Mouse (Mus musculus): ENCODE measurements around the gene Mlf2. TPM values are rescaled to one million over a fixed set of nuclear protein-coding genes. Genes with fewer than 3 reads are reported as not detected.

Mlf2 gene
- total and polyA plus RNA-seq, 3 experiments, result 154 to 340 TPM; not detected in 1

- no peaks in the 10 kb centered on the region for H3K4me1 ChIP-seq (ENCODE audit: control insufficient read depth in 1 of 2, insufficient read depth in 2 of 2, low read length in 2 of 2)
- H3K9ac ChIP-seq (ENCODE audit: control insufficient read depth, low read depth, low read length, poor library complexity, severe bottlenecking), result no peak overlapping the region
- H3K79me2 ChIP-seq (ENCODE audit: control insufficient read depth, insufficient read depth, low read length, poor library complexity), result no peaks in the 10 kb centered on the region
- no peaks in the 10 kb centered on the region for H3K27me3 ChIP-seq (ENCODE audit: control insufficient read depth in 1 of 2, insufficient read depth in 2 of 2, low read length in 2 of 2)
- no peaks in the 10 kb centered on the region for H3K9me3 ChIP-seq (replicated peaks; ENCODE audit: insufficient read depth, low read length)
- TF ChIP-seq E2F4 (IDR thresholded peaks at IDR 0.05; ENCODE audit: borderline replicate concordance, low read depth, low read length) (no peak), SIN3A (IDR thresholded peaks at IDR 0.05; ENCODE audit: low read length) (no peak), POLR2AphosphoS2 (IDR thresholded peaks at IDR 0.05; ENCODE audit: low read length) (no peak), RCOR1 (IDR thresholded peaks at IDR 0.05; ENCODE audit: low read depth, low read length) (no peak), MXI1 (IDR thresholded peaks at IDR 0.05; ENCODE audit: low read depth, low read length) (no peak), KAT2A (conservative IDR thresholded peaks at IDR 0.05; ENCODE audit: low read depth, low read length) (no peak), NELFE (IDR thresholded peaks at IDR 0.05; ENCODE audit: low read depth, low read length) (no peak), ZKSCAN1 (IDR thresholded peaks at IDR 0.05; ENCODE audit: low read depth, low read length) (no peak), GABPA (IDR thresholded peaks at IDR 0.05; ENCODE audit: low read depth, low read length) (no peak)
- H3K36me3 ChIP-seq (ENCODE audit: control insufficient read depth in 1 of 2, insufficient read depth in 2 of 2, low read length in 2 of 2), result peaks cover 0 to 2% of the 10 kb centered on the region in 2 experiments; a peak in 2 of 4 replicates
- no peak overlapping the region for H3K4me3 ChIP-seq (ENCODE audit: control insufficient read depth in 1 of 2, insufficient read depth in 1 of 2, low read depth in 2 of 2, low read length in 2 of 2)
- no peak overlapping the region for H3K27ac ChIP-seq (ENCODE audit: control insufficient read depth, low read depth, low read length)
- DNase-seq (ENCODE audit: low read depth, low spot score), result no peak
Measured at GRCm38 (mm10) chr6:124955212-124955611, 24.0 kb downstream of the Mlf2 start.

- Histone ChIP-seq H3K27me3 (ENCODE audit: control insufficient read depth in 1 of 2, insufficient read depth in 2 of 2, low read length in 2 of 2) (no peaks in the 10 kb centered on the region), H3K4me3 (ENCODE audit: control insufficient read depth in 1 of 2, insufficient read depth in 1 of 2, low read depth in 2 of 2, low read length in 2 of 2) (no peak overlapping the region), H3K36me3 (ENCODE audit: control insufficient read depth in 1 of 2, insufficient read depth in 2 of 2, low read length in 2 of 2) (peaks cover 0 to 3% of the 10 kb centered on the region in 2 experiments; a peak in 2 of 4 replicates), H3K9ac (ENCODE audit: control insufficient read depth, low read depth, low read length, poor library complexity, severe bottlenecking) (no peak overlapping the region), H3K9me3 (replicated peaks; ENCODE audit: insufficient read depth, low read length) (no peaks in the 10 kb centered on the region), H3K79me2 (ENCODE audit: control insufficient read depth, insufficient read depth, low read length, poor library complexity) (peaks cover under 1% of the 10 kb centered on the region; the same call in 1 of the 2 replicates), H3K4me1 (ENCODE audit: control insufficient read depth in 1 of 2, insufficient read depth in 2 of 2, low read length in 2 of 2) (no peaks in the 10 kb centered on the region), H3K27ac (ENCODE audit: control insufficient read depth, low read depth, low read length) (no peak overlapping the region)
- no peak for DNase-seq (ENCODE audit: low read depth, low spot score)
- TF ChIP-seq KAT2A (conservative IDR thresholded peaks at IDR 0.05; ENCODE audit: low read depth, low read length), result no peak
- no peak for TF ChIP-seq ETS1 (IDR thresholded peaks at IDR 0.05; ENCODE audit: low read depth, low read length)
- no peak for TF ChIP-seq HCFC1 (IDR thresholded peaks at IDR 0.05; ENCODE audit: low read depth, low read length)
- TF ChIP-seq POLR2AphosphoS2 (IDR thresholded peaks at IDR 0.05; ENCODE audit: low read length), result 0 out of 2 replicates have a peak, but pooled peaks have one; percentile 30
- no peak for TF ChIP-seq UBTF (IDR thresholded peaks at IDR 0.05; ENCODE audit: borderline replicate concordance, insufficient read depth, low read depth, low read length)
Measured at GRCm38 (mm10) chr6:124958127-124958526, 26.9 kb downstream of the Mlf2 start.

- Histone ChIP-seq H3K27ac (ENCODE audit: control insufficient read depth, low read depth, low read length) (no peak overlapping the region), H3K27me3 (ENCODE audit: control insufficient read depth in 1 of 2, insufficient read depth in 2 of 2, low read length in 2 of 2) (no peaks in the 10 kb centered on the region), H3K79me2 (ENCODE audit: control insufficient read depth, insufficient read depth, low read length, poor library complexity) (peaks cover 6% of the 10 kb centered on the region), H3K9me3 (replicated peaks; ENCODE audit: insufficient read depth, low read length) (no peaks in the 10 kb centered on the region), H3K9ac (ENCODE audit: control insufficient read depth, low read depth, low read length, poor library complexity, severe bottlenecking) (no peak overlapping the region), H3K4me1 (ENCODE audit: control insufficient read depth in 1 of 2, insufficient read depth in 2 of 2, low read length in 2 of 2) (peaks cover 0 to 9% of the 10 kb centered on the region in 2 experiments; a peak in 3 of 4 replicates), H3K4me3 (ENCODE audit: control insufficient read depth in 1 of 2, insufficient read depth in 1 of 2, low read depth in 2 of 2, low read length in 2 of 2) (no peak overlapping the region), H3K36me3 (ENCODE audit: control insufficient read depth in 1 of 2, insufficient read depth in 2 of 2, low read length in 2 of 2) (peaks cover 3 to 13% of the 10 kb centered on the region in 2 experiments)
- DNase-seq (ENCODE audit: low read depth, low spot score), result no peak
- TF ChIP-seq USF2 (IDR thresholded peaks at IDR 0.05; ENCODE audit: borderline replicate concordance in 1 of 2, insufficient read depth in 1 of 2, low read depth in 1 of 2, low read length in 2 of 2) (no peak), MEF2A (IDR thresholded peaks at IDR 0.05; ENCODE audit: extremely low read depth, insufficient replicate concordance, low read depth, low read length, poor library complexity, severe bottlenecking) (no peak), ZNF384 (IDR thresholded peaks at IDR 0.05; ENCODE audit: low read depth, low read length) (no peak)
Measured at GRCm38 (mm10) chr6:124959960-124960359, 28.8 kb downstream of the Mlf2 start.
